Mouse (Mus musculus) E14TG2a.4 (cell line): ENCODE measurements around the gene Cox4i1.

Experiments used
- CTCF ChIP-seq: conservative IDR thresholded peaks from 2 replicates; pipeline ENCODE4 v1.5.1; 2014; ENCODE audit warnings: low read length
- NANOG ChIP-seq: IDR thresholded peaks from 2 replicates; pipeline ENCODE4 v1.6.1; 2014; ENCODE audit warnings: borderline replicate concordance, low read length, mixed read lengths

DNA sequence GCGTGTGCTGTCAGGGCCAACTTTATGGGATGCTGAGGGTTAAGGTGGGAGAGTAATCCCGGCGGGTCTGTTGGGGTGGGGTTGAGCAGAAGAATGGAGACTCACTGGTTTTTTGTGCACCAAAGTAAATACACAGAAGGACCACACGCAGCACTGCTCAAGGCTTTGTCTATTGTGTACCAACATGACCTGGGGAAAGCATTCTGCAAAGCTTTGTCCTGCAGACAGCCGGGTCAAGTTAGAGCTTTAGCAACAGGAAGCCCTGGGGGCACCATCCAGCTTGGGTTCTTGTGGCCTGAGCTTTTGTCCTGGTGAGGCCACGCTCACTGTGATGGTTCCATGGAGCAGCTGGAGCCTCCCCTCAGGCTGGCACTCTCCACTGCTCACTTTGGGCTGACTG is 3.8 kb downstream of the Cox4i1 start:
- TF ChIP-seq CTCF (no peak), NANOG (peak; percentile 90)
